Mouse (Mus musculus) right cerebral cortex, adult 18-20 months (tissue): ENCODE measurements around the gene Stard10.

Experiments used
- DNase-seq: peaks from one replicate; pipeline ENCODE4 v3.0.0; 2022; ENCODE audit warnings: mixed read lengths

Gene Stard10

GRCm38 (mm10) chr7:101317014-101317413 lies at the start of gene Stard10:
Gene Stard10 (plus strand): TSS chr7:101317086.
- DNase-seq = no peak

- DNase-seq = peak; percentile 40
Observed at GRCm38 (mm10) chr7:101267457-101268259, 49.2 kb upstream of the Stard10 start.

- DNase-seq = no peak
Observed at GRCm38 (mm10) chr7:101271602-101272001, 45.3 kb upstream of the Stard10 start.

GRCm38 (mm10) chr7:101272466-101273160 lies 44.3 kb upstream of the Stard10 start:
- no peak for DNase-seq

GRCm38 (mm10) chr7:101282721-101283120 lies 34.2 kb upstream of the Stard10 start:
- DNase-seq = no peak

- no peak for DNase-seq
Observed at GRCm38 (mm10) chr7:101284504-101284903, 32.4 kb upstream of the Stard10 start.

GRCm38 (mm10) chr7:101286891-101287290 lies 30.0 kb upstream of the Stard10 start:
- no peak for DNase-seq

- no peak for DNase-seq
Observed at GRCm38 (mm10) chr7:101287820-101288219, 29.1 kb upstream of the Stard10 start.

- DNase-seq = no peak
Observed at GRCm38 (mm10) chr7:101288436-101288835, 28.4 kb upstream of the Stard10 start.

- no peak for DNase-seq
Observed at GRCm38 (mm10) chr7:101290401-101290800, 26.5 kb upstream of the Stard10 start.

GRCm38 (mm10) chr7:101291211-101291610 lies 25.7 kb upstream of the Stard10 start:
- DNase-seq = no peak

- DNase-seq = no peak
Observed at GRCm38 (mm10) chr7:101291641-101292040, 25.2 kb upstream of the Stard10 start.

GRCm38 (mm10) chr7:101292086-101292485 lies 24.8 kb upstream of the Stard10 start:
- no peak for DNase-seq

GRCm38 (mm10) chr7:101292696-101293095 lies 24.2 kb upstream of the Stard10 start:
- DNase-seq = no peak

GRCm38 (mm10) chr7:101293138-101293537 lies 23.7 kb upstream of the Stard10 start:
- DNase-seq = no peak

GRCm38 (mm10) chr7:101293611-101294010 lies 23.3 kb upstream of the Stard10 start:
- DNase-seq = no peak

- DNase-seq = no peak
Observed at GRCm38 (mm10) chr7:101295438-101295837, 21.4 kb upstream of the Stard10 start.

GRCm38 (mm10) chr7:101296252-101297022 lies 20.4 kb upstream of the Stard10 start:
- DNase-seq = peak; percentile 93

GRCm38 (mm10) chr7:101297023-101297405 lies 19.9 kb upstream of the Stard10 start:
- no peak for DNase-seq

- DNase-seq = no peak
Observed at GRCm38 (mm10) chr7:101298375-101298774, 18.5 kb upstream of the Stard10 start.

- no peak for DNase-seq
Observed at GRCm38 (mm10) chr7:101301361-101301880, 15.5 kb upstream of the Stard10 start.

- DNase-seq = peak; percentile 95
Observed at GRCm38 (mm10) chr7:101301881-101302456, 14.9 kb upstream of the Stard10 start, which contains the start of gene Atg16l2. Gene Atg16l2 (minus strand): TSS chr7:101302251.

- DNase-seq = no peak
Observed at GRCm38 (mm10) chr7:101302691-101303090, 14.2 kb upstream of the Stard10 start.
